Mouse (Mus musculus) liver, adult 2 months (tissue): ENCODE results near the gene Psmc1.

Experiments used
- CTCF ChIP-seq: fragments of 200-500 bp; IDR thresholded peaks from 2 replicates; pipeline ENCODE4 v1.5.1; 2011; ENCODE audit warnings: low read depth, low read length, control low read depth
- POLR2A ChIP-seq: fragments of 200-500 bp; IDR thresholded peaks from 2 replicates; pipeline ENCODE4 v1.6.1; 2011; ENCODE audit warnings: low read length, control low read depth; ENCODE audit not compliant: insufficient read depth; ENCODE audit errors: extremely low read depth

GRCm38 (mm10) chr12:100073201-100073672, 36.7 kb upstream of the Psmc1 start:
- TF ChIP-seq CTCF (no peak), POLR2A (no peak)
